Comparison of ENCODE assay signal across 13 mouse cellular contexts in genomic region chrX:13037085-13037484, GRCm38 (mm10).
"Had no signal": no experiment of that assay in that cellular context is flagged by ENCODE, and none has a peak within 500 bp of the region (broad histone marks: within the 10 kb centered on the region; RNA-seq: fewer than 3 reads in every experiment).

No protein-coding gene starts in this region.

- H3K4me3 ChIP-seq: kidney, embryonic 15.5 days; limb, embryonic 15.5 days; liver, embryonic 13.5 days; lung, embryonic 15.5 days; midbrain, embryonic 13.5 days; neural tube, embryonic 15.5 days had no signal

- H3K9ac ChIP-seq: kidney, embryonic 15.5 days; limb, embryonic 15.5 days; liver, embryonic 13.5 days; liver, postnatal 0 days; lung, embryonic 15.5 days; midbrain, embryonic 13.5 days; neural tube, embryonic 15.5 days had no signal

- DNase-seq: kidney, adult 18-20 months; kidney, postnatal 14 days; layer of hippocampus, postnatal 36 days; liver, embryonic 13.5 days; liver, postnatal 0 days; lung, postnatal 36 days; thymus, postnatal 4 days had no signal

- H3K9me3 ChIP-seq: kidney, embryonic 15.5 days; limb, embryonic 15.5 days; liver, embryonic 13.5 days; lung, embryonic 15.5 days; midbrain, embryonic 13.5 days; neural tube, embryonic 15.5 days had no signal

- H3K4me2 ChIP-seq: kidney, embryonic 15.5 days; limb, embryonic 15.5 days; liver, embryonic 13.5 days; lung, embryonic 15.5 days; midbrain, embryonic 13.5 days; neural tube, embryonic 15.5 days had no signal

- H3K27me3 ChIP-seq: limb, embryonic 15.5 days; liver, embryonic 13.5 days; lung, embryonic 15.5 days; midbrain, embryonic 13.5 days; neural tube, embryonic 15.5 days had no signal

- ATAC-seq: liver, postnatal 0 days; midbrain, embryonic 13.5 days had no signal

- H3K27ac ChIP-seq: kidney, embryonic 15.5 days; limb, embryonic 15.5 days; liver, embryonic 13.5 days; lung, embryonic 15.5 days; midbrain, embryonic 13.5 days; neural tube, embryonic 15.5 days; stomach, postnatal 0 days had no signal

- H3K4me1 ChIP-seq: kidney, embryonic 15.5 days; limb, embryonic 15.5 days; lung, embryonic 15.5 days; midbrain, embryonic 13.5 days; neural tube, embryonic 15.5 days had no signal

- H3K36me3 ChIP-seq: kidney, embryonic 15.5 days; limb, embryonic 15.5 days; liver, embryonic 13.5 days; lung, embryonic 15.5 days; midbrain, embryonic 13.5 days; neural tube, embryonic 15.5 days had no signal
